Mouse (Mus musculus): ENCODE results near the gene Sp1. TPM values are rescaled to one million over a fixed set of nuclear protein-coding genes. Genes with fewer than 3 reads are reported as not detected.

Sp1 gene
- total and polyA plus RNA-seq, 3 experiments = 35.8 to 93.8 (median 50.5) TPM

GRCm38 (mm10) chr15:102393584-102394014 lies 12.3 kb upstream of the Sp1 start:
- Histone ChIP-seq H3K36me3 (replicated peaks) (no peaks in the 10 kb centered on the region), H3K4me1 (ENCODE audit: insufficient read depth, low read depth, low read length) (peaks cover 68% of the 10 kb centered on the region), H3K4me3 (ENCODE audit: low read depth, low read length) (no peak overlapping the region), H3K9me3 (replicated peaks) (no peaks in the 10 kb centered on the region), H3K27me3 (ENCODE audit: insufficient read depth, low read length) (no peaks in the 10 kb centered on the region)
- peak; percentile 56 for DNase-seq (ENCODE audit: low spot score)
- no peak for TF ChIP-seq TAL1 (conservative IDR thresholded peaks at IDR 0.05; ENCODE audit: low read depth, low read length)
- TF ChIP-seq GATA2 (IDR thresholded peaks at IDR 0.05; ENCODE audit: borderline replicate concordance, low read depth, low read length) = no peak
- TF ChIP-seq CTCF (IDR thresholded peaks at IDR 0.05; ENCODE audit: low read depth, low read length) = no peak
- no peak for TF ChIP-seq POLR2AphosphoS5 (IDR thresholded peaks at IDR 0.05; ENCODE audit: insufficient replicate concordance, low read depth, low read length)
- no peak for TF ChIP-seq GATA1 (IDR thresholded peaks at IDR 0.05; ENCODE audit: borderline replicate concordance, low read length)
- ATAC-seq (ENCODE audit: extremely low read depth, insufficient number of reproducible peaks, low FRiP score, poor library complexity, severe bottlenecking) = peak; percentile 68

- no peaks in the 10 kb centered on the region for H3K9me3 ChIP-seq (replicated peaks)
- peak overlapping the region; percentile 47; the same call in 1 of the 2 replicates for H3K4me3 ChIP-seq (ENCODE audit: low read depth, low read length)
- ATAC-seq (ENCODE audit: extremely low read depth, insufficient number of reproducible peaks, low FRiP score, poor library complexity, severe bottlenecking) = peak; percentile 51; the same call in 1 of the 2 replicates
- TF ChIP-seq GATA1 (IDR thresholded peaks at IDR 0.05; ENCODE audit: borderline replicate concordance, low read length) (no peak), TAL1 (conservative IDR thresholded peaks at IDR 0.05; ENCODE audit: low read depth, low read length) (peak; percentile 27; the same call in 1 of the 2 replicates)
- no peak for DNase-seq (ENCODE audit: low spot score)
- no peaks in the 10 kb centered on the region for H3K27me3 ChIP-seq (ENCODE audit: insufficient read depth, low read length)
- peaks cover 74% of the 10 kb centered on the region for H3K4me1 ChIP-seq (ENCODE audit: insufficient read depth, low read depth, low read length)
- H3K36me3 ChIP-seq (replicated peaks) = no peaks in the 10 kb centered on the region
These were observed 10.9 kb upstream of the Sp1 start for GRCm38 (mm10) chr15:102395061-102395460.

GRCm38 (mm10) chr15:102398629-102399028 lies 7.3 kb upstream of the Sp1 start:
- TF ChIP-seq POLR2AphosphoS5 (IDR thresholded peaks at IDR 0.05; ENCODE audit: insufficient replicate concordance, low read depth, low read length) (no peak), CTCF (IDR thresholded peaks at IDR 0.05; ENCODE audit: low read depth, low read length) (no peak), GATA2 (IDR thresholded peaks at IDR 0.05; ENCODE audit: borderline replicate concordance, low read depth, low read length) (no peak), GATA1 (IDR thresholded peaks at IDR 0.05; ENCODE audit: borderline replicate concordance, low read length) (no peak), TAL1 (conservative IDR thresholded peaks at IDR 0.05; ENCODE audit: low read depth, low read length) (no peak)
- Histone ChIP-seq H3K4me3 (ENCODE audit: low read depth, low read length) (peak overlapping the region; percentile 74), H3K4me1 (ENCODE audit: insufficient read depth, low read depth, low read length) (peaks cover 65% of the 10 kb centered on the region), H3K27me3 (ENCODE audit: insufficient read depth, low read length) (no peaks in the 10 kb centered on the region), H3K9me3 (replicated peaks) (no peaks in the 10 kb centered on the region), H3K36me3 (replicated peaks) (no peaks in the 10 kb centered on the region)
- no peak for DNase-seq (ENCODE audit: low spot score)
- ATAC-seq (ENCODE audit: extremely low read depth, insufficient number of reproducible peaks, low FRiP score, poor library complexity, severe bottlenecking) = no peak

GRCm38 (mm10) chr15:102399229-102400221 lies 6.4 kb upstream of the Sp1 start:
- peak; percentile 78 for ATAC-seq (ENCODE audit: extremely low read depth, insufficient number of reproducible peaks, low FRiP score, poor library complexity, severe bottlenecking)
- peak; percentile 83 for DNase-seq (ENCODE audit: low spot score)
- Histone ChIP-seq H3K4me3 (ENCODE audit: low read depth, low read length) (peak overlapping the region; percentile 74), H3K4me1 (ENCODE audit: insufficient read depth, low read depth, low read length) (peaks cover 60% of the 10 kb centered on the region), H3K27me3 (ENCODE audit: insufficient read depth, low read length) (no peaks in the 10 kb centered on the region), H3K9me3 (replicated peaks) (no peaks in the 10 kb centered on the region), H3K36me3 (replicated peaks) (no peaks in the 10 kb centered on the region)
- no peak for TF ChIP-seq POLR2AphosphoS5 (IDR thresholded peaks at IDR 0.05; ENCODE audit: insufficient replicate concordance, low read depth, low read length)
- no peak for TF ChIP-seq GATA2 (IDR thresholded peaks at IDR 0.05; ENCODE audit: borderline replicate concordance, low read depth, low read length)
- TF ChIP-seq TAL1 (conservative IDR thresholded peaks at IDR 0.05; ENCODE audit: low read depth, low read length) = no peak
- no peak for TF ChIP-seq CTCF (IDR thresholded peaks at IDR 0.05; ENCODE audit: low read depth, low read length)
- TF ChIP-seq GATA1 (IDR thresholded peaks at IDR 0.05; ENCODE audit: borderline replicate concordance, low read length) = no peak

- ATAC-seq (ENCODE audit: extremely low read depth, insufficient number of reproducible peaks, low FRiP score, poor library complexity, severe bottlenecking) (no peak), DNase-seq (ENCODE audit: low spot score) (no peak)
- H3K9me3 ChIP-seq (replicated peaks) = no peaks in the 10 kb centered on the region
- H3K36me3 ChIP-seq (replicated peaks) = no peaks in the 10 kb centered on the region
- no peak for TF ChIP-seq GATA1 (IDR thresholded peaks at IDR 0.05; ENCODE audit: borderline replicate concordance, low read length)
- no peak for TF ChIP-seq CTCF (IDR thresholded peaks at IDR 0.05; ENCODE audit: low read depth, low read length)
- no peak for TF ChIP-seq TAL1 (conservative IDR thresholded peaks at IDR 0.05; ENCODE audit: low read depth, low read length)
- TF ChIP-seq POLR2AphosphoS5 (IDR thresholded peaks at IDR 0.05; ENCODE audit: insufficient replicate concordance, low read depth, low read length) = no peak
- peaks cover 58% of the 10 kb centered on the region for H3K4me1 ChIP-seq (ENCODE audit: insufficient read depth, low read depth, low read length)
- H3K27me3 ChIP-seq (ENCODE audit: insufficient read depth, low read length) = no peaks in the 10 kb centered on the region
- H3K4me3 ChIP-seq (ENCODE audit: low read depth, low read length) = peak overlapping the region; percentile 74; the same call in 1 of the 2 replicates
These were observed 5.4 kb upstream of the Sp1 start for GRCm38 (mm10) chr15:102400476-102401045.

- Histone ChIP-seq H3K4me1 (ENCODE audit: insufficient read depth, low read depth, low read length) (peaks cover 51% of the 10 kb centered on the region), H3K36me3 (replicated peaks) (no peaks in the 10 kb centered on the region), H3K4me3 (ENCODE audit: low read depth, low read length) (no peak overlapping the region), H3K9me3 (replicated peaks) (no peaks in the 10 kb centered on the region), H3K27me3 (ENCODE audit: insufficient read depth, low read length) (no peaks in the 10 kb centered on the region)
- TF ChIP-seq TAL1 (conservative IDR thresholded peaks at IDR 0.05; ENCODE audit: low read depth, low read length) (no peak), GATA1 (IDR thresholded peaks at IDR 0.05; ENCODE audit: borderline replicate concordance, low read length) (no peak), GATA2 (IDR thresholded peaks at IDR 0.05; ENCODE audit: borderline replicate concordance, low read depth, low read length) (no peak), CTCF (IDR thresholded peaks at IDR 0.05; ENCODE audit: low read depth, low read length) (no peak), POLR2AphosphoS5 (IDR thresholded peaks at IDR 0.05; ENCODE audit: insufficient replicate concordance, low read depth, low read length) (no peak)
- ATAC-seq (ENCODE audit: extremely low read depth, insufficient number of reproducible peaks, low FRiP score, poor library complexity, severe bottlenecking) = no peak
- DNase-seq (ENCODE audit: low spot score) = no peak
These were observed 4.7 kb upstream of the Sp1 start for GRCm38 (mm10) chr15:102401278-102401677.
